Mouse (Mus musculus): ENCODE data around the gene Gmds. TPM values are rescaled to one million over a fixed set of nuclear protein-coding genes. Genes with fewer than 3 reads are reported as not detected.
A peak's percentile ranks its signal among the peaks of the same experiment; 100 is the strongest.

The Gmds gene
- 69.0 and 76.4 TPM in 2 replicates for polyA plus RNA-seq (2015; fragmentation: Nextera tagmentation; extraction: Ambion mirVana)

DNA sequence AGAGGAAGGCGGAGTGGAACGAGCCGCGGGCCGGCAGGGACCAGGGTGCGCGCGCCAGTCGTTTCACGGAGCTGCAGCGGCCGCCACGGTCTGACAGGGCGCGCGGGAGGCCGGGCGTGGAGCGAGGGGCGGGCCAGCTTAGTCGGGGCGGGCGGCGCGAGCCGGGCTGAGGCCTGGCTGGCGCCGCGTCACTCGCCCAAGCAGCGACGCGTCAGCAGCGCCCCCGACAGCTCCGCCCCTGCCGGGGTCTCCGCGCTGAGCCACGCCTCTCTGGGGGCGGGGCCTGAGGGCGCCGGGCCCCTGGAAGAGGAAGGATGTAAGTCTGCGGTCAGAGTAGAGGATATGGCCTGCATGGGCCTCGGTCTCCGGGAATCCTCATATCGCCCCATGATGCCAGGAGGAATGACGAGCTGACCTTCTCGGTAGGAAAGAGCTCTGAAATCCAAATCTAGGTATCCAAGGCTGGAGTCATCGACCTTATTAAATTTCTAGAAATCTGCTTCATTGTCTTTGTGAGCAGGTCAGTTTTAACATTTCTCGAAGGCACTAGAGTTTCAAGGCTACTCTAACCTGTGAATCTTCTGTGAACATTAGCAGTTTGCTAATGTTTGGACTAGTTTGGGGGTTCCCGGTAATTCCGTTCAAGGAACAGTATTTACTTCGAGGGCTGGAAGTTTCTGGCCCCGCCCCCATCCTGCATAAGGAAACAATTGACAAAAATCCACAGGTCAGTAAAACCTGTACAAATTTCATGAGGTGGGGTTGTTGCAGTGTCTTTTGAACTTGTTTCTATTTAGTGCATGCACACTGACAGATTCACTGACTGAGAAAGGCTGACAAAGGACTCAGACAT, at the start of gene Gmds:
Gene Gmds, minus strand, starts transcription at position 228 of the 853 bp plus-strand sequence.
- H3K9ac ChIP-seq (ENCODE audit: low read length) = peak within 1 kb of the TSS; percentile 87
- 2% methylated on average over 55 of the region's 55 CpGs for WGBS
- H3K27me3 ChIP-seq (ENCODE audit: control insufficient read depth, insufficient read depth, low read length) = no peaks in the 10 kb centered on the region
- H3K36me3 ChIP-seq (ENCODE audit: control insufficient read depth, insufficient read depth, low read length) = no peaks in the 10 kb centered on the region
- H3K27ac ChIP-seq (ENCODE audit: low read length) = peak within 1 kb of the TSS; percentile 79
- H3K9me3 ChIP-seq (replicated peaks; ENCODE audit: control insufficient read depth, low read length) = no peaks in the 10 kb centered on the region
- H3K4me1 ChIP-seq (ENCODE audit: control insufficient read depth, insufficient read depth, low read length) = peaks cover 10% of the 10 kb centered on the region
- peak; percentile 99 for ATAC-seq (ENCODE audit: insufficient read depth, low FRiP score)
- peak within 1 kb of the TSS; percentile 78 for H3K4me3 ChIP-seq (replicated peaks; ENCODE audit: low read length)
- peak within 1 kb of the TSS; percentile 77 for H3K4me2 ChIP-seq (ENCODE audit: low read depth, low read length)

DNA sequence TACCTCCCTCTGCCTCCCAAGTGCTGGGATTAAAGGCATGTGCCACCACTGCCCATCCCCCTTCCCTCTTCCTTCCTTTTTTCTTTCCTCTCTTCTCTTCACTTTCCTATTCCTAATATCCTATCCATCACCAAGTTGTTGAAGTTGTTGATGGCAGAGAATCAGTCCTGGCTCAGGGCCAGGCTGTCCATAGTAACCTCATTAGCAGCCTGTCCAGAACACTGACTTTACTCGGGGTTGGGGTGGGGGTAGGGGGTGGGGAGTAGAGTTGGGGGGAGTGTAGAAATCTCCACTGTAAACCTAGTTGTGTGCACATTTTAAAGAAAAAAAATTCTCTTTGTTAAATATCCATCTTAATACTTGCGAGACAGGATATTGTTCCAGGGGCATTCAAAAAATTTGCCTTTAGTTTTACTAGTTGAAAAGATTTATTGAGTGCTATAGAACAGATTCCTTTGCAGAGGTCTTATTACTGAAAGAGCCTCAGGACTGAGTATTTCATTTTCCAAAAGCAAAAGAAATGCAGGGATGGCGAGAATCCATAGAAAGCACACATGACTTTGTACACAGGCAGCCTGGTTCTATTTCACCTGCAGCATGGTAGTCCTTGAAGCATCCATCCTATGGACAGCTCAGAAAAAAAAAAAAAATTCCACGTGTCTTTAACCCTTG, 47.0 kb upstream of the Gmds start:
- WGBS = 44% methylated on average over 4 of the region's 4 CpGs

DNA sequence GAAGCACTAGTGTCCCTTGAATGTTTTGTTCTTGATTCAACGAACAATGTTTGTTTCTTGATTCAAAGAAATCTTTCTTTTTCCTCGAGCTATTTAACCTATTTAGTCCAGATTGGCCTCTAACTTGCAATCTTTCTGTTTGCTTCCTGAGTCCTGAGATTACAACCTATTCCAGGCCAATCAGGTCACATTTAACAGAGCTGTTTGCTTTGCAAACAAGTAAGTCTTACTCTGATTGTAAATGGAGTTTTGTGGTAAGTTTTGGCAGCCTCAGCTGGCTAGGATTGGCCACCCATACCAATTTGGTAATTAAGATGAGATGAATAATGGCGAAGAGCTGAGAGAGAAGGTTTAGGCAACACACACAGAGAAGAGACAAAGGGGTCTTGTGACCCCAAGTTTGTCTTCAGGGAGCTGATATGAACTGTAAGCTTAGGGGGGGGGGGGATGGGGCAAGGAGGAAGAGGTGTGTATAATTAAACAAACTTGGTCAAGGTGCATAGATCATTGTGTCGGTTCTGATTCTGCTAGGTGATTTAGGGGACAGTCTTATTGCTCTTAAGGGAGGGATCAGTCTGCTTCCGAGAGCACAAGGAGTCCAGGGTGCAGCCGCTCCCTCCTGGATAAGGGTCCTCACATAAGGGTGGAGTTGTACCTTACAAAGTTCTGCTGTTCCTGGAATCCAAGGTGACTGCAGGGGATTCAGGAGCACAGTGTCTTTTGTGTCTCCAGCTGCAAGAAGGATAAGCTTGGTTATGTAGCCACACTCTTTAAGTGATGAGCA, 43.9 kb upstream of the Gmds start:
- H3K4me2 ChIP-seq (ENCODE audit: low read depth, low read length) = peak overlapping the region; percentile 10; the same call in 1 of the 2 replicates
- no peak overlapping the region for H3K9ac ChIP-seq (ENCODE audit: low read length)
- H3K36me3 ChIP-seq (ENCODE audit: control insufficient read depth, insufficient read depth, low read length) = no peaks in the 10 kb centered on the region
- ATAC-seq (ENCODE audit: insufficient read depth, low FRiP score) = peak; percentile 82
- H3K9me3 ChIP-seq (replicated peaks; ENCODE audit: control insufficient read depth, low read length) = no peaks in the 10 kb centered on the region
- 48% methylated on average over 6 of the region's 6 CpGs for WGBS
- H3K27me3 ChIP-seq (ENCODE audit: control insufficient read depth, insufficient read depth, low read length) = no peaks in the 10 kb centered on the region
- H3K27ac ChIP-seq (ENCODE audit: low read length) = peak overlapping the region; percentile 62
- H3K4me1 ChIP-seq (ENCODE audit: control insufficient read depth, insufficient read depth, low read length) = no peaks in the 10 kb centered on the region
- no peak overlapping the region for H3K4me3 ChIP-seq (replicated peaks; ENCODE audit: low read length)

More for the DNA sequence above, 47.0 kb upstream of the Gmds start:
- no peak overlapping the region for H3K27ac ChIP-seq (ENCODE audit: low read length)
- no peak overlapping the region for H3K4me2 ChIP-seq (ENCODE audit: low read depth, low read length)
- ATAC-seq (ENCODE audit: insufficient read depth, low FRiP score) = no peak
- no peak overlapping the region for H3K9ac ChIP-seq (ENCODE audit: low read length)
- no peaks in the 10 kb centered on the region for H3K4me1 ChIP-seq (ENCODE audit: control insufficient read depth, insufficient read depth, low read length)
- H3K4me3 ChIP-seq (replicated peaks; ENCODE audit: low read length) = no peak overlapping the region
- no peaks in the 10 kb centered on the region for H3K9me3 ChIP-seq (replicated peaks; ENCODE audit: control insufficient read depth, low read length)
- no peaks in the 10 kb centered on the region for H3K27me3 ChIP-seq (ENCODE audit: control insufficient read depth, insufficient read depth, low read length)
- no peaks in the 10 kb centered on the region for H3K36me3 ChIP-seq (ENCODE audit: control insufficient read depth, insufficient read depth, low read length)

DNA sequence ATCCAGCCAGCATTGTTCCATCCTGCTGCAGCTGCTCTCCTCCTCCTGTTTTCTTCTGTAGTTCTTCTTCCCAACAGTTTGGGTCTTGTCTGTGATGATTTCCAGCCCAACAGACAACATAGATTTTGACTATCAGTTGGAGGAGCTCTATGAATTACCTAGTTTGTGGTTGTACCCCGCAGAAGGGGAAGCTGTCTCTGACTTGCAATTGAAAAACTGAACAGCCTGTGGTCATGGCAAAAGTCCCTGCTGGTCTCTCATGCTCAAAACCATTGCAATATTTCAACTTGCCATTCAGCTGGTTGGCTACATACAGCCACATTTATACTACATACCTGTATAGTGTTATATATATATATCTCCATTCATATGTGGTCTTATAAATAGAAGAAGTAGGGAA, 40.1 kb upstream of the Gmds start:
- Histone ChIP-seq H3K4me1 (ENCODE audit: control insufficient read depth, insufficient read depth, low read length) (no peaks in the 10 kb centered on the region), H3K27me3 (ENCODE audit: control insufficient read depth, insufficient read depth, low read length) (no peaks in the 10 kb centered on the region), H3K36me3 (ENCODE audit: control insufficient read depth, insufficient read depth, low read length) (no peaks in the 10 kb centered on the region), H3K9ac (ENCODE audit: low read length) (no peak overlapping the region), H3K4me3 (replicated peaks; ENCODE audit: low read length) (no peak overlapping the region), H3K9me3 (replicated peaks; ENCODE audit: control insufficient read depth, low read length) (no peaks in the 10 kb centered on the region), H3K4me2 (ENCODE audit: low read depth, low read length) (no peak overlapping the region), H3K27ac (ENCODE audit: low read length) (no peak overlapping the region)
- no peak for ATAC-seq (ENCODE audit: insufficient read depth, low FRiP score)
- 81% methylated on average over 1 of the region's 1 CpGs for WGBS

DNA sequence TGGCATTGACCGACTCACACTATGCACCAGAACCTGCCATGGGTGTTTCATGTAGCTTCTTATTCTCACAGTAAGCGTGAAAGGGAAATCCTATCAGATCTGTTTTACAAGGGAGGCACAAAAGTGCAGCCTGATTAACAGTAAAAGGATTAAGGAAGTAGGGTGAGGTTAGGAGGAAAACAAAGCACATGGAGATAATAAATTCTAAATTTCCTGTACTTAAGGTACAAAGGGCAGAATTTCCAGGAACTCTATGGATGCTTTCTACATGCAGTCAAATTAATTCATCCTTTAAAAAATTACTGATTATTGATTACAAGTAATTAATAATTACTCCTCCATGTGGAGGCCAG, 34.0 kb upstream of the Gmds start:
- Histone ChIP-seq H3K4me2 (ENCODE audit: low read depth, low read length) (no peak overlapping the region), H3K27ac (ENCODE audit: low read length) (peak overlapping the region; percentile 3; the same call in 1 of the 2 replicates)
- peak; percentile 25; the same call in 1 of the 2 replicates for ATAC-seq (ENCODE audit: insufficient read depth, low FRiP score)

DNA sequence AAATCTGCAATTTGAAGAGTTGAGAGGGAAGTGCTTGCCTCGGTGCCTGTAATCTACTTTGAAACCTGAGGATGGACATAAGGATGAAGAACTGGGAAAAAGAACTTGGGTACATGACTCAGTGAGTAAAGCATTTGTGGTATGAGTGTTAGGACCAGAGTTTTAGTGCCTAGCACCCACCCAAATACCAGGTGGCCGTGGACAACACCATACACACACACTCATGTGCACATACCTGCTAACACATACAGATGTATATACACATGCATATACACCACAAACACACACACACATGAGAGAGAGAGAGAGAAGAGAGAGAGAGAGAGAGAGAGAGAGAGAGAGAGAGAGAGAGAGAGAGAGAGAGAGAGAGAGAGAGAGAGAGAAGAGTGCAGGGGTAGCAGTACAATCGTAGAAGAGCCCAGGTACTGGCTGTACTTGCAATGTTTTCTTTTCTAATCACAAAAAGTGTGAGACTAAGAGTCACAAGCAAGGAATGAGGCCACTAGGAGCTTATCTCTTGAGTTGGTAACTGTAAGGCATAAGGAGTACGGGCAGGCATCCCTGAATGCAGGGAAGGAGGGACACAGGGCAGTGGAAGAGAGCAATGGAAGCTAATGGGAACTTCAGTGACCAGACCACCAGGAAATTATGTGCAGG, 33.5 kb upstream of the Gmds start:
- H3K4me2 ChIP-seq (ENCODE audit: low read depth, low read length) = no peak overlapping the region
- H3K4me1 ChIP-seq (ENCODE audit: control insufficient read depth, insufficient read depth, low read length) = no peaks in the 10 kb centered on the region
- WGBS = 63% methylated on average over 4 of the region's 4 CpGs
- H3K27me3 ChIP-seq (ENCODE audit: control insufficient read depth, insufficient read depth, low read length) = no peaks in the 10 kb centered on the region
- no peaks in the 10 kb centered on the region for H3K9me3 ChIP-seq (replicated peaks; ENCODE audit: control insufficient read depth, low read length)
- H3K36me3 ChIP-seq (ENCODE audit: control insufficient read depth, insufficient read depth, low read length) = no peaks in the 10 kb centered on the region
- H3K4me3 ChIP-seq (replicated peaks; ENCODE audit: low read length) = no peak overlapping the region
- peak overlapping the region; percentile 3; the same call in 1 of the 2 replicates for H3K27ac ChIP-seq (ENCODE audit: low read length)
- peak; percentile 60; the same call in 1 of the 2 replicates for ATAC-seq (ENCODE audit: insufficient read depth, low FRiP score)
- no peak overlapping the region for H3K9ac ChIP-seq (ENCODE audit: low read length)

More for the DNA sequence above, 34.0 kb upstream of the Gmds start:
- WGBS = 58% methylated on average over 2 of the region's 2 CpGs
- H3K27me3 ChIP-seq (ENCODE audit: control insufficient read depth, insufficient read depth, low read length) = no peaks in the 10 kb centered on the region
- H3K36me3 ChIP-seq (ENCODE audit: control insufficient read depth, insufficient read depth, low read length) = no peaks in the 10 kb centered on the region
- no peaks in the 10 kb centered on the region for H3K9me3 ChIP-seq (replicated peaks; ENCODE audit: control insufficient read depth, low read length)
- H3K4me3 ChIP-seq (replicated peaks; ENCODE audit: low read length) = no peak overlapping the region
- no peak overlapping the region for H3K9ac ChIP-seq (ENCODE audit: low read length)
- no peaks in the 10 kb centered on the region for H3K4me1 ChIP-seq (ENCODE audit: control insufficient read depth, insufficient read depth, low read length)

DNA sequence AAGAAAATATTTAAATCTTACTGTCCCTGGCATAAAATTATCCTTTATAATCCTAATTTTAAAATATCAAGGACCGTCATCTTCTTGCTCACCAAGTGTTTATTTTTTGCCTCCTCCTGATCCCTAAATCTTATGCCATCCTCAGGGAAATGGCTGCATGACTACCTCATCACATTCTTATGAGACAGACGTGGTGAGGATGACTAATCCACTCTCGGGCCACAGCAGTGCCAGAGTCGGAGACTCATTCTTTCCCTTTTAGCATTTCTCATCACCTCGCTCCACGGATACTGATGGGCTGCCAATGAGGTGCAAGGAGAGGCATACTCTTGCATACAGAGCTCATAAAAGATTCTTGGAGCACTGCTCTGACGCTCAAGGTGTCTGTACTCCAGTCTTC, 32.2 kb upstream of the Gmds start:
- 79% methylated on average over 7 of the region's 7 CpGs for WGBS
- Histone ChIP-seq H3K9ac (ENCODE audit: low read length) (no peak overlapping the region), H3K9me3 (replicated peaks; ENCODE audit: control insufficient read depth, low read length) (no peaks in the 10 kb centered on the region), H3K4me2 (ENCODE audit: low read depth, low read length) (no peak overlapping the region), H3K4me3 (replicated peaks; ENCODE audit: low read length) (no peak overlapping the region), H3K27me3 (ENCODE audit: control insufficient read depth, insufficient read depth, low read length) (no peaks in the 10 kb centered on the region), H3K36me3 (ENCODE audit: control insufficient read depth, insufficient read depth, low read length) (no peaks in the 10 kb centered on the region), H3K27ac (ENCODE audit: low read length) (no peak overlapping the region), H3K4me1 (ENCODE audit: control insufficient read depth, insufficient read depth, low read length) (no peaks in the 10 kb centered on the region)
- ATAC-seq (ENCODE audit: insufficient read depth, low FRiP score) = no peak

DNA sequence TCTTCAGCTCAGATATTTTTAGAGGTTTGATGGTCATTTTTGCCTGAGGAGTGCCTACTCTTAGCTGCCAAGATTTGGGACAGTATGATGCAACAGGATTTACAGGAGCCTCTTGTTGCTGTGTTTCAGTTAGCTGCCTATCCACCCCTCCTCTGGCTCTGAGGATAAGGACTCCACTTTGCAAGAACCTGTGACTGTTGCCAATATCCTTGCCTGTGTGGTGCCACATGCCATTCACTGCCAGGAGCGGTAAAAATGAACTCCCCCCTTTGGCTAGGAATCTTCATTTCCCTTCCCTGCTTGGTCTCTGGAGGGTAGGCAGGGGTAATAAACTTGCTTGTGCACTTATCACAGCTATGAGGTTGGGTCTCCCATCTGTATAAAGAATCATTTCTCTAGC, 31.6 kb upstream of the Gmds start:
- Histone ChIP-seq H3K27ac (ENCODE audit: low read length) (no peak overlapping the region), H3K9me3 (replicated peaks; ENCODE audit: control insufficient read depth, low read length) (no peaks in the 10 kb centered on the region), H3K4me3 (replicated peaks; ENCODE audit: low read length) (no peak overlapping the region), H3K4me2 (ENCODE audit: low read depth, low read length) (no peak overlapping the region), H3K36me3 (ENCODE audit: control insufficient read depth, insufficient read depth, low read length) (no peaks in the 10 kb centered on the region), H3K9ac (ENCODE audit: low read length) (no peak overlapping the region), H3K27me3 (ENCODE audit: control insufficient read depth, insufficient read depth, low read length) (no peaks in the 10 kb centered on the region), H3K4me1 (ENCODE audit: control insufficient read depth, insufficient read depth, low read length) (no peaks in the 10 kb centered on the region)
- WGBS = 94% methylated on average over 1 of the region's 1 CpGs
- ATAC-seq (ENCODE audit: insufficient read depth, low FRiP score) = no peak

All from stomach, embryonic 16.5 days (tissue).